Mouse (Mus musculus) embryonic facial prominence, embryonic 15.5 days (tissue): ENCODE measurements around the gene Dok3. TPM values are rescaled to one million over a fixed set of nuclear protein-coding genes. Genes with fewer than 3 reads are reported as not detected.

Source experiments
- ATAC-seq: fragments of 200-750 bp; cut with Nextera tagmentation; 2 replicates; pipeline ENCODE4 v1.8.0; 2017; ENCODE audit warnings: low read depth, moderate TSS enrichment; ENCODE audit not compliant: insufficient number of reproducible peaks, low FRiP score, low TSS enrichment
- H3K27ac ChIP-seq: fragments of 300-500 bp; sonication (generic); replicated peaks from 2 replicates; pipeline ENCODE4 v1.5.1; 2015; ENCODE audit warnings: mild to moderate bottlenecking, inconsistent platforms
- H3K27me3 ChIP-seq: fragments of 300-500 bp; sonication (generic); 2 replicates; pipeline ENCODE4 v1.6.1; 2015; ENCODE audit warnings: inconsistent platforms
- H3K36me3 ChIP-seq: fragments of 300-500 bp; sonication (generic); 2 replicates; pipeline ENCODE4 v1.6.1; 2015; ENCODE audit warnings: mild to moderate bottlenecking, inconsistent platforms
- H3K4me1 ChIP-seq: fragments of 300-500 bp; sonication (generic); 2 replicates; pipeline ENCODE4 v1.6.1; 2015; ENCODE audit warnings: inconsistent platforms
- H3K4me2 ChIP-seq: fragments of 300-500 bp; sonication (generic); replicated peaks from 2 replicates; pipeline ENCODE4 v1.6.1; 2015; ENCODE audit warnings: mild to moderate bottlenecking, inconsistent platforms
- H3K4me3 ChIP-seq: fragments of 300-500 bp; sonication (generic); replicated peaks from 2 replicates; pipeline ENCODE4 v1.5.1; 2015; ENCODE audit warnings: mild to moderate bottlenecking, inconsistent platforms
- H3K9ac ChIP-seq: fragments of 300-500 bp; sonication (generic); 2 replicates; pipeline ENCODE4 v1.6.1; 2015; ENCODE audit warnings: inconsistent platforms
- H3K9me3 ChIP-seq: fragments of 300-500 bp; sonication (generic); replicated peaks from 2 replicates; pipeline ENCODE4 v1.6.1; 2016; ENCODE audit warnings: inconsistent platforms
- WGBS: fragments of 180-500 bp; shearing (Covaris S2); methylation state at CpG from one replicate; pipeline ENCODE4 v1.1.7; 2015; 5-methylcytosine and 5-hydroxymethylcytosine counted together
- polyA plus RNA-seq: library from polyadenylated mRNA; unstranded; fragments of >200 nt; fragmentation: Nextera tagmentation; extraction: Ambion mirVana; gene quantifications from 2 replicates; pipeline ENCODE4 v1.2.1, GENCODE M21; 2015

The Dok3 gene
- polyA plus RNA-seq, 1 experiment from 2014 or later: 5.5 TPM

DNA sequence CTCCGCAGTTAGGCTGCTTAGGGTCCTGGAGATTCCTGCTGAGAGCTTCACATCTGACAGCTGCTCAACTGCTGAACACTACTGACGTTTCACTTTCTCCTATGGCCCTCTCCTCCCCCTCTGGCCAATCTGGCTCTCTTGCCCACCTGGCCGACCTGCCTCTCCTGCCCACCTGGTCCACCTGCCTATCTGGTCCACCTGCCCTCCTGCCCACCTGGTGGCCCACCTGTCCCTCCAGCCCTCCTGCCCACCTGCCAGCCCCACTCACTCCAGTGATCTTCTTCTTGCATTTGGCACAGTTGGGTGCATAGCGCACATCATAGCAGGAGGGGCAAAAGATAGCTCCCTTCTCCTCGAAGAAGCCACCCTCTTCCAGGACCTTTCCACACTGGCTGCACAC lies 24.7 kb downstream of the Dok3 start:
- WGBS: 78% methylated on average over 5 of the region's 5 CpGs
- Histone ChIP-seq H3K4me3 (no peak overlapping the region), H3K9ac (no peak overlapping the region)

DNA sequence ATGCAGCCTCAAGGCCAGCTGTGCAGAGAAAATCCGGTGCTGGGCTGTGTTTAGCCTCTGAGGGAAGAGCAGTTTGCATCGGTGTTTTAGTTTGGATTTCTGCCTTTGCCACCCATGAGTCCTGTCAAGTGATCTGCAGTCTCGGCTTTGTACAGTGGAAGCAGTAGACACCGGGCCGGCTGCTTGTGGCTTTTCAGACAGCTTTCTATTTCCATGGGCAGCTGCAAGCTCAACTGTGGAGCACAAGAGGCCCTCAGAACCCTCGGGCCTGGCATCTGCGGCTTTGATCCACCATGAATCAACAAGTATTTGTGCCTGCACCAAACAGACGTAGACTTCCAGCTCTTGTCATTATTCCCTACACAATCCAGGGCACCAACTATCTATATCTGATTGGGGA lies 26.7 kb downstream of the Dok3 start:
- ATAC-seq: no peak
- H3K9ac ChIP-seq: no peak overlapping the region
- peaks cover 3% of the 10 kb centered on the region; the same call in 1 of the 2 replicates for H3K4me1 ChIP-seq
- 82% methylated on average over 8 of the region's 8 CpGs for WGBS
- peaks cover 79% of the 10 kb centered on the region for H3K36me3 ChIP-seq
- H3K27me3 ChIP-seq: no peaks in the 10 kb centered on the region
- H3K9me3 ChIP-seq: no peaks in the 10 kb centered on the region
- no peak overlapping the region for H3K4me3 ChIP-seq
- no peak overlapping the region for H3K4me2 ChIP-seq
- H3K27ac ChIP-seq: no peak overlapping the region

More for the DNA sequence above, 24.7 kb downstream of the Dok3 start:
- H3K4me2 ChIP-seq: no peak overlapping the region
- peaks cover 15% of the 10 kb centered on the region; the same call in 1 of the 2 replicates for H3K4me1 ChIP-seq
- peaks cover 85% of the 10 kb centered on the region for H3K36me3 ChIP-seq
- H3K27ac ChIP-seq: no peak overlapping the region
- H3K9me3 ChIP-seq: no peaks in the 10 kb centered on the region
- no peak for ATAC-seq
- no peaks in the 10 kb centered on the region for H3K27me3 ChIP-seq

DNA sequence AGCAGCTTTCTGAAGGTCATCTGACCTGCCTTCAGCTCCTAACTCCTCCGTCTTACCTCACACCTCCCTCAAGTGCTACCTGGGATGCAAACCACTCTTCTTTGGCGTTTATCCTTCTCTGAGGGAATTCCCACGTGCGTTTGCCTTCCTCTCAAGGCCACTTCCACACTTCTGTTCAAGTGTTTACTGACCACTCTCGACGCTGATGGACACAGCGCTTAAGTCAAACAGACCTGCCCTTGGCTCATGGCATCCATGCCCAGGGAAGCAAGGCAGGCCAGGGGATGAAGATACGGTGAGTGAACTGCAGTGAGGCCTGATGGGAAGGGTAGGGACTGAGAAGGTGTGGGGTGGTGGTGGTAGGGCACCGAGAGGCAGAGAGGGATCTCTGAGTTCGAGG lies 28.5 kb downstream of the Dok3 start:
- 76% methylated on average over 10 of the region's 10 CpGs for WGBS
- Histone ChIP-seq H3K36me3 (peaks cover 61% of the 10 kb centered on the region), H3K9ac (no peak overlapping the region), H3K27ac (no peak overlapping the region), H3K9me3 (no peaks in the 10 kb centered on the region), H3K4me1 (peaks cover 12% of the 10 kb centered on the region; the same call in 1 of the 2 replicates), H3K4me3 (no peak overlapping the region), H3K27me3 (no peaks in the 10 kb centered on the region), H3K4me2 (no peak overlapping the region)
- ATAC-seq: no peak

DNA sequence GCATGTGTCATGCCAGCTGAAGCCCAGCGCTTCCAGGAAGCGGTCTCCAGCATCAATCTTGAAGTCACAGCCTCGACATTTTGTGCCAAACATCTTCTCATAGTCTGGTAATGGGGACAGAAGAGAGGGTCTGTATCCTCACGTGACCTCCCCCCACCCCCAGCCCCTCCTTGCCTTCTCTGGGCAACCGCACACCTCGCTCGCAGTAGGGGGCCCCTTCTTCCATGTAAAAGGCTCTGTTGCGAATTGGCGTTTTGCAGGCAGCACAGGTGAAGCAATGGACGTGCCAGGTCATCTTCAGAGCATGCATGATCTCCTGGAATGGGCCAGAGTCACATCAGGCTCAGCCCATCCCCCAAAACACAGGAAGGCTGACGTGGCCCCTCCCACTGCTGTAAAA lies 30.2 kb downstream of the Dok3 start:
- no peak for ATAC-seq
- H3K4me1 ChIP-seq: peaks cover 26% of the 10 kb centered on the region
- H3K4me3 ChIP-seq: no peak overlapping the region
- H3K27ac ChIP-seq: no peak overlapping the region
- peaks cover 44% of the 10 kb centered on the region for H3K36me3 ChIP-seq
- no peaks in the 10 kb centered on the region for H3K27me3 ChIP-seq
- H3K9me3 ChIP-seq: no peaks in the 10 kb centered on the region
- no peak overlapping the region for H3K9ac ChIP-seq
- 63% methylated on average over 11 of the region's 11 CpGs for WGBS
- H3K4me2 ChIP-seq: no peak overlapping the region

DNA sequence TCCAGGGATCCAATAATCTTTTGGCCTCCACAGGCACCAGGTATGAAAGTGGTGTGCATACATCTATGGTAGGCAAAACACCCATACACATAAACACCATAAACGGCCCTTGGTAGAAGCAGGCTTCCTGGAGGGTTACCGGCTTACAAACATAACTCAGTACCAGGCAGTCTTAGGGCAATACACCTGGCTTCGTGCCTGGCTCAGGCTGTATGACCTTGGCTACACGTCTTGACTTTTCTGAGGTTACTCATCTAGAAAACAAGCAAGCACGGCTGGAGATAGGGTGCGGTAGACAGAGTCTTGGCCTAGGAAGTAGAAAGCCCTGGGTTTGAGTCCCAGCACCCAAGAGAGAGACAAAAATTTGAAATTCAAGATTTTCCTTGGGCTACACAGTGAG lies 32.4 kb downstream of the Dok3 start:
- Histone ChIP-seq H3K9ac (no peak overlapping the region), H3K27ac (no peak overlapping the region), H3K36me3 (peaks cover 22% of the 10 kb centered on the region), H3K4me2 (no peak overlapping the region), H3K27me3 (no peaks in the 10 kb centered on the region), H3K9me3 (no peaks in the 10 kb centered on the region), H3K4me3 (no peak overlapping the region), H3K4me1 (peaks cover 26% of the 10 kb centered on the region)
- ATAC-seq: no peak
- 83% methylated on average over 6 of the region's 6 CpGs for WGBS

DNA sequence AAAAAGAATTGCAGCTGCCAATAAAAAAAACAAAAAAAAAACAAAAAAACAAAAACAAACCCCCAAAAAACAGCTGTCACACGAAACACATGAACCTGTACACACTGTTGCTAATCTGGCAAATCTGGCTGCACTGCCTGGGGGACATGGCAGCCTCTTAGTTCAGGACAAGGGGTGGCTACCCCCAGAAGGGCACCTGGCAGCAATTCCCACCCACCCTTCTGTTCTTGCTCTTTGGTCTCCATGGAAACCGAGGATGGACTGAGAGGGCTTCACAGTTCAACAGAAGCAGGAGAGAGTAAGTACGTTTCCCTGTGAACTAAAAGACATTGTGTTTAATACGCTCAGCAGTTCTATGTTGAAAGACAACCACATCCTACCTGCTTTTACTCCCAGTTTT lies 33.4 kb downstream of the Dok3 start:
- Histone ChIP-seq H3K4me3 (no peak overlapping the region), H3K4me2 (0 out of 2 replicates have a peak overlapping the region, but pooled peaks have one; percentile 6), H3K27me3 (no peaks in the 10 kb centered on the region), H3K36me3 (peaks cover 17% of the 10 kb centered on the region), H3K27ac (peak overlapping the region; percentile 48; the same call in 1 of the 2 replicates), H3K9ac (no peak overlapping the region), H3K4me1 (peaks cover 26% of the 10 kb centered on the region), H3K9me3 (no peaks in the 10 kb centered on the region)
- ATAC-seq: no peak
- 35% methylated on average over 4 of the region's 4 CpGs for WGBS

GRCm38 (mm10) chr13:55494883-55495621 lies 34.0 kb downstream of the Dok3 start:
- H3K4me1 ChIP-seq: peaks cover 26% of the 10 kb centered on the region
- 17% methylated on average over 18 of the region's 18 CpGs for WGBS
- H3K27ac ChIP-seq: no peak overlapping the region
- no peak overlapping the region for H3K4me2 ChIP-seq
- peaks cover 13% of the 10 kb centered on the region for H3K36me3 ChIP-seq
- peak; percentile 58; the same call in 1 of the 2 replicates for ATAC-seq
- no peak overlapping the region for H3K4me3 ChIP-seq
- no peaks in the 10 kb centered on the region for H3K9me3 ChIP-seq
- no peak overlapping the region for H3K9ac ChIP-seq
- H3K27me3 ChIP-seq: no peaks in the 10 kb centered on the region

DNA sequence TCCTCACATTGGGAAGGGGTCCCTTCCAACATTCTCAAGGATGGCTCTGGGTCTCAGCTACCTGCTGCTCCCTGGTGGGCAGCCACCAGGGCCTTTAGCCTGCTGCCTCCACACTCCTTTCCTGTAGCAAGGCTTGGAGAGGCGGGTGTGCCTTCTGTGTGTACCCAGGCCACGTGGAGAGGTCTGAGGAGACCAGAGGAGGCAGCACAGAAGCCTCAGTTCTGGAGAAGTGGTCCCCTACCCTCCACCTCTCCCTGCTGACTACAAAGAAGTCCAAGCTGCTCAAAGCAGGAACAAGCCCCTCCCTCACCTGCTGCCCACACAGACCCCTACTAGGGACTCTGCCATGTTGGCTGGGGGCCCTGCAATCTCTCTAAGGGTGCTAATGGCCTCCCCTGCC lies 34.8 kb downstream of the Dok3 start:
- 21% methylated on average over 2 of the region's 2 CpGs for WGBS
- Histone ChIP-seq H3K4me1 (peaks cover 26% of the 10 kb centered on the region), H3K36me3 (peaks cover 13% of the 10 kb centered on the region), H3K9ac (no peak overlapping the region), H3K4me3 (no peak overlapping the region), H3K9me3 (no peaks in the 10 kb centered on the region), H3K27ac (no peak overlapping the region), H3K4me2 (no peak overlapping the region), H3K27me3 (no peaks in the 10 kb centered on the region)
- no peak for ATAC-seq

DNA sequence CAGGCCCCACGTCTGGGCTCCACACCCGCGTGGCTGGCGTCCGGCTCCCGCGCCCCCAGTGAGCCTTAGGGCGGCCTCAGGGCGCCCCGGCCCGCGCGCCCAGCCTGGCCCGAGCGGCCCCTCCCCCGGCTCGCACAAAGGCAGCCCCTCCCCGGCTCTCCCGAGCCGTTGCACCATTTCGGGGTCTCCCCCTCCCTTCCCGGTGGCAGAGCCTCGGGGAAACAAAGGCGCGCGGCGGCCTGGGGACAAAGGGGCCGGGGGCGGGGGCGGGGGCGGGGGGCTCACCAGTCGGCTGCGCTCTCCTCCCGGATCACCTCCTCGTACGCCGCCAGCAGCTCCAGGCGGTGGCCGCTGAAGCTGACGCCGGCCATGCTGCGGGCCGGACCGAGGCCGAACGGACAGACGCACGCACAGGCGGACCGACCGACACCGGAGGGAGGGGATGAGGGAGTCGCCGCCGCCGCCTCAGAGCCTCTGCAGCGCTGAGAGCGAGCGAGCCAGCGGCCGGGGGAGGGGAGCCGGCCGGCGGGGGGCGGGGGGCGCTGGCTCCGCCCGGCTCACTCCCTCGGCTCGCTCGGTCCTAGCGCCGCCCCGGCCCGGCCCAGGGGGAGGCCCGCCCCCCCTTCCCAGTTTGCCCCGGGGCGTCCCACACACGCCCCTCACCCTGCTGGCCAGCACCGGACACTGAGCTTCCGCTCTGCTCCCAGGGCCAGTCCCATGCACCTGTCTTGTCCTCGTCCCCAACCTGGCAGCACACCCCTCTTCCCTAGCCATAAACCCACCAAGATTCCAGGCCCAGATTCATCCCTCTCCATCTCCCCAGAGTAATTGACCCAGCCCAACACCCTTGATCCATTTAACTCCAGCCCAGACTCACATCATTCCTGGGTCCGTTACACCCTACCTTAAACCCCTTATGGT lies 41.3 kb downstream of the Dok3 start, which contains the start of gene Dbn1:
Gene Dbn1 (minus strand): TSS at position 534 of the 921 bp plus-strand sequence.
- peak within 1 kb of the TSS; percentile 99 for H3K4me3 ChIP-seq
- peaks cover 48% of the 10 kb centered on the region for H3K4me1 ChIP-seq
- under 1% methylated on average over 66 of the region's 83 CpGs for WGBS
- no peaks in the 10 kb centered on the region for H3K9me3 ChIP-seq
- no peaks in the 10 kb centered on the region for H3K27me3 ChIP-seq
- peaks cover 2% of the 10 kb centered on the region; the same call in 1 of the 2 replicates for H3K36me3 ChIP-seq
- H3K9ac ChIP-seq: peak within 1 kb of the TSS; percentile 98
- ATAC-seq: peak; percentile 90
- peak within 1 kb of the TSS; percentile 80 for H3K4me2 ChIP-seq
- H3K27ac ChIP-seq: peak within 1 kb of the TSS; percentile 89

DNA sequence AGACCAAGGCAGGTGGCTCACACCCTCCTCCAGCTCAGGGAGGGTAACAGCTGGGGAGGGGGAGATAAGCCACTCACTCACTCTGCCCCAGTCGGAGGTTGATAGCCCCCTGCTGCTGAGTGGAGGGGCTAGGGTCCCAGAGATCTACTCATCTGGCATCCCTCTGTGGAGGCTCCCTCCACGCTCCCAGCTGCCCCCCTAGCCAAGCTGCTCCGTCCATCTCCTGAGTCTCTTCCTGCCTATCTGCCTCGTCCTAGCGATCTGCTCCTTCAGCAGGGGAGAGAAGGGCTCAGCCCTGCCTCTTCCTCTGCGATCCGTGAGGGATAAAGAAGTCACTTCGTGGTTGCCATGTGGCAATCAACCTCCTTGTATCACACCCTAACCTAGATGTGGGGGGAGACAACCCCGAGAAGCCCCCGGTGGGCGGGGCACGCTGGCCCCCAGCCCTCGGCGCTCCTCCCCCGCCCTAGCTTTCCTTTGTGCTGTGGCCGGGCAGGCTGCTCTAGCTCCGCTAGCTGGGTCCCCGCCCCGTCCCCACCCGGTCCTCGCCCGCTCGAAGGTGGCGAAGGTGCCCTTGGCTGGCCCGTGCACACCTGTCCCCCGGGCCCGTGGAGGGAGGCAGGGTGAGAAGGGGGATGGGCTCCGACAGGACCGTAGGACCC lies 42.0 kb downstream of the Dok3 start:
- under 1% methylated on average over 29 of the region's 29 CpGs for WGBS
- Histone ChIP-seq H3K36me3 (peaks cover 10% of the 10 kb centered on the region), H3K4me1 (peaks cover 54% of the 10 kb centered on the region), H3K4me3 (peak overlapping the region; percentile 99), H3K27ac (peak overlapping the region; percentile 89), H3K27me3 (no peaks in the 10 kb centered on the region), H3K4me2 (peak overlapping the region; percentile 80), H3K9ac (peak overlapping the region; percentile 98), H3K9me3 (no peaks in the 10 kb centered on the region)
- peak; percentile 18; the same call in 1 of the 2 replicates for ATAC-seq
